Mouse (Mus musculus) cortical plate, adult 2 months (tissue): Measurements from ENCODE around the gene Slc5a3.

Source experiments
- CTCF ChIP-seq: fragments of 200-500 bp; IDR thresholded peaks from 2 replicates; pipeline ENCODE4 v1.5.1; 2011; ENCODE audit warnings: mild to moderate bottlenecking, control low read depth, low read length; ENCODE audit not compliant: insufficient read depth; ENCODE audit errors: extremely low read depth
- POLR2A ChIP-seq: fragments of 200-500 bp; IDR thresholded peaks from 2 replicates; pipeline ENCODE4 v1.6.1; 2011; ENCODE audit warnings: mild to moderate bottlenecking, low read length, control low read depth; ENCODE audit not compliant: insufficient read depth; ENCODE audit errors: extremely low read depth

DNA sequence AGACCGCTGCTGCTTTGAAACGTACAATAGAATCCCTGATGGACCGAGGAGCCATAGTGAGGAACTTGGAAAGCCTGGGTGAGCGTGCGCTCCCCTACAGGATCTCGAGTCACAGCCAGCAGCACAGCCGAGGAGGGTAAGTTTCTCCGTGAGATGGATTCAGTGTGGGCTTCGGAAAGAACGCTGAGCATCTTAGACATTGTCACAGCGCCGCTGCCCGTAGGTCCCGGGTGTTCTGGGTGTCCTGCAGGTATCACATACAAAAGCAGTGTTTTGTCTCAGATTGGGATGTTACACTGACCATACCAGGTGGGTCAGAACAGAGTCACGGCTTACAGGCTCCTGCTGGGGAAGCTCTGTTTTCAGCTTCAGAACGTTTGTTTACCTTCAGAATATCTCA lies 41.5 kb downstream of the Slc5a3 start:
- TF ChIP-seq POLR2A (no peak), CTCF (no peak)
